Mouse (Mus musculus) embryonic facial prominence, embryonic 11.5 days (tissue): ENCODE measurements around the gene Kcnip4. TPM values are rescaled to one million over a fixed set of nuclear protein-coding genes. Genes with fewer than 3 reads are reported as not detected.

Source experiments
- ATAC-seq: fragments of 200-750 bp; cut with Nextera tagmentation; replicated peaks from 2 replicates; pipeline ENCODE4 v1.8.0; 2017; ENCODE audit warnings: low read depth; ENCODE audit not compliant: insufficient number of reproducible peaks, low FRiP score, low TSS enrichment
- DNase-seq: peaks from one replicate; pipeline ENCODE4 v3.0.0-alpha.2; 2015; ENCODE audit warnings: low spot score
- H3K27ac ChIP-seq: fragments of 300-500 bp; sonication (generic); replicated peaks from 2 replicates; pipeline ENCODE4 v1.5.1; 2014; ENCODE audit warnings: mild to moderate bottlenecking, low read depth, low read length, control low read depth
- H3K27me3 ChIP-seq: fragments of 300-500 bp; sonication (generic); 2 replicates; pipeline ENCODE4 v1.6.1; 2014; ENCODE audit warnings: mild to moderate bottlenecking, low read length, moderate library complexity, mixed read lengths; ENCODE audit not compliant: control insufficient read depth, insufficient read depth
- H3K36me3 ChIP-seq: fragments of 300-500 bp; sonication (generic); replicated peaks from 2 replicates; pipeline ENCODE4 v1.6.1; 2014; ENCODE audit warnings: low read depth, mild to moderate bottlenecking, low read length, moderate library complexity, mixed read lengths; ENCODE audit not compliant: control insufficient read depth, insufficient read depth
- H3K4me1 ChIP-seq: fragments of 300-500 bp; sonication (generic); 2 replicates; pipeline ENCODE4 v1.6.1; 2014; ENCODE audit warnings: low read length, mixed read lengths; ENCODE audit not compliant: control insufficient read depth, insufficient read depth
- H3K4me2 ChIP-seq: fragments of 300-500 bp; sonication (generic); 2 replicates; pipeline ENCODE4 v1.6.1; 2014; ENCODE audit warnings: low read depth, mild to moderate bottlenecking, control low read depth, low read length, moderate library complexity
- H3K4me3 ChIP-seq: fragments of 300-500 bp; sonication (generic); 2 replicates; pipeline ENCODE4 v1.5.1; 2014; ENCODE audit warnings: low read depth, low read length, control low read depth
- H3K9ac ChIP-seq: fragments of 300-500 bp; sonication (generic); replicated peaks from 2 replicates; pipeline ENCODE4 v1.6.1; 2014; ENCODE audit warnings: mild to moderate bottlenecking, control low read depth, low read length
- H3K9me3 ChIP-seq: fragments of 300-500 bp; sonication (generic); replicated peaks from 2 replicates; pipeline ENCODE4 v1.6.1; 2016; ENCODE audit warnings: mild to moderate bottlenecking, low read length, inconsistent platforms, mixed read lengths; ENCODE audit not compliant: control insufficient read depth
- WGBS: fragments of 180-500 bp; shearing (Covaris S2); extraction: QIAGEN DNeasy Blood & Tissue Kit; methylation state at CpG from one replicate; pipeline ENCODE4 v1.1.7; 2014; 5-methylcytosine and 5-hydroxymethylcytosine counted together
- polyA plus RNA-seq: library from polyadenylated mRNA; unstranded; fragments of >200 nt; fragmentation: Nextera tagmentation; extraction: Ambion mirVana; gene quantifications from 2 replicates; pipeline ENCODE4 v1.2.1, GENCODE M21; 2014

The Kcnip4 gene
- polyA plus RNA-seq, 1 experiment from 2014 or later: 2.9 TPM

DNA sequence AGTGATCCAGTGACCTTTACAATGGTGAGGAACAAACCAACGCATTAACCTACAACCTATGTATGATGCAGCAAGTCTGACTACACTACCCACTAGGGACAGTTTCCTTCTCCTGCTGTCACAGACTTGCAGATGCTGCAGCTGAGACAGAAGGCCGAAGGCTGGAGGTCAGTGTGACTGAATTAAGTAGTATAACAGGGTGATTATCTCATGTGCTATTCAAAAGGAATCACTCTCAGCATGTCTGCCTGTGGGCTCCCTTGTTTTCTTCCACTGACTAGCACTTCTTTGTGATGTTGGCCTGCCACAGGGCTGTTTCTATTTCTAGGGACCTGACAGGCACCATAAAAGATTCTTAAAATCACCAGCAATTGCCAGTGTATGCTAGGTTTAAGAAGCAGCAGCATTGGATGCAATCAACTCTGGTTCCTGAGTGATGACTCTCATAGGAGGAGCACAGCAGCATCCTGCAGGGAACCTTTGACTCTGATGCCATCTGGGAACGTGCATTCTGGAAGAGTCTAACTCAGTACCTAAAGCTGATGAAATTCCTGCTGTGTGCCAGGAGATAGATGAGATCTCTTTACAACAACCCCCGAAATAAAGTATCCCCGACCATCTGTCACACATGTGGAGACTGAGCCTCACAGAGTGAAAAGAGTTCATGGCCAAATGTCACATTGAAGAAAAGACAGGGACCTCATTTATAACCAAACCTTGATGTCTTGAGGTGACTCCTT is 1035.0 kb downstream of the Kcnip4 start:
- DNase-seq: no peak
- Histone ChIP-seq H3K36me3 (no peaks in the 10 kb centered on the region), H3K9ac (no peak overlapping the region), H3K4me2 (no peak overlapping the region), H3K4me1 (no peaks in the 10 kb centered on the region), H3K27ac (no peak overlapping the region), H3K9me3 (no peaks in the 10 kb centered on the region), H3K27me3 (no peaks in the 10 kb centered on the region), H3K4me3 (no peak overlapping the region)
- ATAC-seq: 0 out of 2 replicates have a peak, but pooled peaks have one; percentile 48
- WGBS: 38% methylated on average over 5 of the region's 5 CpGs

DNA sequence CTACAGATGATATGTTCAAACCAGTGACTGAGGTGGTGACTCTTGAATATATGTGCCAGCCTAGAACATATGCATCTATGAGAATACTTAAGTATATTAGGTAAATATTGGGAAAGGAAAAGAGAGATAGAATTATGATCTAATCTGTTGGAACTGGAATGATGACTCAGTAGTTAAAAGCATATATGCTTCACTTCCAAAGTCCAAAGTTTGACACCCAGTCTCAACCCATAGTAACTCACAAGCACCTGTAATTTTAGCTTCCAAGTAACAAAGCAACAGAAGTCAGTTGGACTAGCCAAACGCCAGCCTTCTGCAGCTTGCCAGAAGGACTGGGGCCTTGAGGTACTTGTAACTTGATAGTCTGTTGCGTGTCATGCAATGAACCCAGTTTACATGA is 1041.6 kb downstream of the Kcnip4 start:
- H3K27me3 ChIP-seq: no peaks in the 10 kb centered on the region
- no peak overlapping the region for H3K27ac ChIP-seq
- H3K36me3 ChIP-seq: no peaks in the 10 kb centered on the region
- H3K4me3 ChIP-seq: no peak overlapping the region
- ATAC-seq: no peak
- no peaks in the 10 kb centered on the region for H3K4me1 ChIP-seq
- H3K4me2 ChIP-seq: no peak overlapping the region
- no peak overlapping the region for H3K9ac ChIP-seq
- no peak for DNase-seq
- H3K9me3 ChIP-seq: no peaks in the 10 kb centered on the region
- 77% methylated on average over 2 of the region's 2 CpGs for WGBS

DNA sequence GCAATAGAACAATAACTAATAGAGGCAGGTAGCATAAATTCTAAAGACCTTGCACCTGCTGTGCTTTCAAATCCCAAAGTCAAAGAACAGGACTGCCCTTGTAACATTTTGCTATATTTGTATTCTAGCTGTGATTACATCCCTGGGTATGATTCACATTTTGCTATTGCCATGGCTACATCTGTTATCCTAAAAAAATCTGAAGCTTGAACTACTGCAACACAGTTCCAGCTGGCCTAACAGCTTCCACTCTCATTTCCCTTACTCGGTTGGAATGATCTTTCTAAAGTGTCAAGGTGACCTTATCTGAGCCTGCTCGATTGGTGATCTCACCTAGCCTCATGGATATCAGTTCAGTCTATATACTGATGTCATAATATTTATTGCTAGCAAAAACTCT is 1064.5 kb downstream of the Kcnip4 start:
- H3K4me3 ChIP-seq: no peak overlapping the region
- H3K36me3 ChIP-seq: no peaks in the 10 kb centered on the region
- WGBS: 79% methylated on average over 2 of the region's 2 CpGs
- H3K9ac ChIP-seq: no peak overlapping the region
- no peak overlapping the region for H3K4me2 ChIP-seq
- no peak for ATAC-seq
- no peaks in the 10 kb centered on the region for H3K4me1 ChIP-seq
- H3K27ac ChIP-seq: no peak overlapping the region
- DNase-seq: no peak
- no peaks in the 10 kb centered on the region for H3K9me3 ChIP-seq
- no peaks in the 10 kb centered on the region for H3K27me3 ChIP-seq

DNA sequence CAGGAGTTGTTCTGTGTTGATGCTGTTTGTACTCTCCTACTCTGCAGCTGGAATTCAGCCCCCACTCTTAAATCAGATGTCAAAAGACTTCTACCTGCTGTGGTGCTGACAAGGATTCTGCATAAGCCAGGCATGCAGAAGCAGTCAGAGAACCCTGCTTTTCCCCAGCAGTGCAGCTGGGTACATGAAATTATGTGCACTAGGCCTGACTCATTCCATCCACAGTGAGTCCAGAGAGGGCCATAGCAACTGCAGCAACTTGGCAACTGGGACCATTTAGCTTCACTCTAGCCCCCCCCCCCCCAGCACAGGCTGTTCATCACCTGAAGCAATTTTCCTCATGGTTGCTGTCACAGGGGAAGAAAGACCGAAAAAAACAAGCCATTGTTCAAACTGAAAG is 1075.8 kb downstream of the Kcnip4 start:
- H3K9me3 ChIP-seq: no peaks in the 10 kb centered on the region
- H3K9ac ChIP-seq: no peak overlapping the region
- H3K36me3 ChIP-seq: no peaks in the 10 kb centered on the region
- WGBS: 48% methylated on average over 1 of the region's 1 CpGs
- no peak for DNase-seq
- H3K4me3 ChIP-seq: no peak overlapping the region
- ATAC-seq: no peak
- no peaks in the 10 kb centered on the region for H3K27me3 ChIP-seq
- H3K4me2 ChIP-seq: no peak overlapping the region
- no peak overlapping the region for H3K27ac ChIP-seq
- H3K4me1 ChIP-seq: no peaks in the 10 kb centered on the region

DNA sequence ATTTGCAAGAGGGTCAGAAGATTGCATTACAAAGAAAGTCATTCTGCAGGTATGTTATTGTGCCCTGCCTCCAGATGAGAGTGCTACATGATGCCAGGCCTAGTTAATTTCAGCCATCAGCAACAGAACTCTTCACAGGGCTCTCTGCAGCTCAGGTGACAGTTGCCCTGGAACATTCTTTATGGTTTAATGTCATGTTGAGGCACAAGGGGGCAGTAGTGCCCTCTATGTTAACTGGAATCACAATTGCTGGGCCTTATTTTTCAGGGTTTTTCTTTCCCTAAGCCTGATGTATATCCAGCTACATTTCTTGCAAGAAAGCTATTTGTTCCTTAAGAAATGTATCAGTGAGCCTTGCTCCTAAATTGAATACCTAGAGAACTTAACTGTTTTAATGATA is 1094.2 kb downstream of the Kcnip4 start:
- ATAC-seq: no peak
- no peaks in the 10 kb centered on the region for H3K36me3 ChIP-seq
- no peaks in the 10 kb centered on the region for H3K4me1 ChIP-seq
- H3K4me2 ChIP-seq: no peak overlapping the region
- DNase-seq: peak; percentile 76
- H3K27ac ChIP-seq: no peak overlapping the region
- H3K9me3 ChIP-seq: no peaks in the 10 kb centered on the region
- no peak overlapping the region for H3K9ac ChIP-seq
- no peaks in the 10 kb centered on the region for H3K27me3 ChIP-seq
- no peak overlapping the region for H3K4me3 ChIP-seq

DNA sequence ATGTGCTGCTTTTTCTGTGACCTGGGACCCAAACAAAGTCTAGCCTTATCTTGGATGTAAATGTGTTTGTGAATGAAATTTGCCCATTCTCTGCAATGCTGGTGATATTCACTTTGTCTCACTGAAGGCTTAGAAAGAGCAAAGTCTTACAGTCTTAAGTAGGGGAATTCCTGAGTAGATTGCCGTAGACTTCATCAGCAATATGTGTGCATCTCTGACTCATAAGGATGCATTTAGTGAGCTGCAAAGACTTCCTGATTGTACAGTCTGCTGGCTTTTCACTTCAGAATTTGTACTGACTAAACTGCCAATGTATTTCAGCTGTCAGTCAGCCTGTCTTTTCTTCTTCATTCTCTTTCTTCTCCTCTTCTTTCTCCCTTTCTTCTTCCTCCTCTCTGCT is 1102.8 kb downstream of the Kcnip4 start:
- 95% methylated on average over 1 of the region's 1 CpGs for WGBS

DNA sequence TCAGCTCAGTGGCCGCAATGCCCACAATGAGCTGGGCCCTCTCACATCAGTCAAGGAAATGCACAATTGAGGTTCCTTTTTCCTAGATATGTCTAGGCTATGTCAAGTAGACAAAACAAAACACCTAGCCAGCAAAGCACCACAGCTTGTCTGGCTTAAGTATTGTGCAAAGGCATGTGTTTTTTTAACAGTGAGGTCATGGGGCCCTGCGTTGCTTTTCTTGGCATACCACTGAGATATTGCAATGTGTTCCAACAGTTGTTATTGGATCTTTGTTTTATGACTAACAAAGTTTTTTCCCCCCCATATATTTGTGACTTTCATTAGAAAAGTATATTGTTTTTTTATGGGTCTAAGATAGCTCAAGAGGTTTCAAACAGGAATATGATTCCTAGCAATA is 1105.0 kb downstream of the Kcnip4 start:
- Histone ChIP-seq H3K4me3 (no peak overlapping the region), H3K27me3 (no peaks in the 10 kb centered on the region), H3K4me2 (no peak overlapping the region), H3K9ac (no peak overlapping the region), H3K27ac (no peak overlapping the region), H3K9me3 (no peaks in the 10 kb centered on the region), H3K36me3 (no peaks in the 10 kb centered on the region), H3K4me1 (no peaks in the 10 kb centered on the region)
- no peak for ATAC-seq
- WGBS: 88% methylated on average over 2 of the region's 2 CpGs
- no peak for DNase-seq

More for the DNA sequence above, 1102.8 kb downstream of the Kcnip4 start:
- H3K27ac ChIP-seq: no peak overlapping the region
- no peaks in the 10 kb centered on the region for H3K4me1 ChIP-seq
- no peak overlapping the region for H3K4me2 ChIP-seq
- ATAC-seq (no peak), DNase-seq (no peak)
- no peaks in the 10 kb centered on the region for H3K36me3 ChIP-seq
- H3K4me3 ChIP-seq: no peak overlapping the region
- H3K9ac ChIP-seq: no peak overlapping the region
- H3K27me3 ChIP-seq: no peaks in the 10 kb centered on the region
- H3K9me3 ChIP-seq: no peaks in the 10 kb centered on the region

DNA sequence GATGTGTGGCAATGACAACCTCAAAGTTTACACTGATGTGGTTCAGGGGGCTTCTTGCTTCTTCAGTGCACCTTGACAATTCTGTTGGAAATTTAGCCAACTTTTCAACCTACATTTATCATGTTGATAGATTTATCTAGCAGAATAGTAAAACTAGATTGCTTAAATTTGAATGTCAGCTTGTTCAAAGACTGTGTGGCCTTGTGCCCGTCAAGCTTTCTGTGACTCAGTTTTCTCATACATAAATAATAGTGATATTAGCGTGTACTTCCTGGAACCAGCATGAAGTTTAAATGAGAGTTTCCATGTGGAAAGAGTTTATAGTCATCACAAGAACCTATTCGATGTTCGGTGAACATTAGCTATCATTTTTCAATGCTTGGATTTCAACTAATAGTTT is 1112.4 kb downstream of the Kcnip4 start:
- WGBS: 95% methylated on average over 4 of the region's 4 CpGs
- H3K9ac ChIP-seq: no peak overlapping the region
- no peak for ATAC-seq
- no peaks in the 10 kb centered on the region for H3K9me3 ChIP-seq
- H3K4me1 ChIP-seq: no peaks in the 10 kb centered on the region
- no peak overlapping the region for H3K4me3 ChIP-seq
- H3K4me2 ChIP-seq: no peak overlapping the region
- no peak overlapping the region for H3K27ac ChIP-seq
- no peak for DNase-seq
- no peaks in the 10 kb centered on the region for H3K36me3 ChIP-seq
- no peaks in the 10 kb centered on the region for H3K27me3 ChIP-seq
